ENCODE assay signal across 34 mouse cellular contexts in the genomic region with DNA sequence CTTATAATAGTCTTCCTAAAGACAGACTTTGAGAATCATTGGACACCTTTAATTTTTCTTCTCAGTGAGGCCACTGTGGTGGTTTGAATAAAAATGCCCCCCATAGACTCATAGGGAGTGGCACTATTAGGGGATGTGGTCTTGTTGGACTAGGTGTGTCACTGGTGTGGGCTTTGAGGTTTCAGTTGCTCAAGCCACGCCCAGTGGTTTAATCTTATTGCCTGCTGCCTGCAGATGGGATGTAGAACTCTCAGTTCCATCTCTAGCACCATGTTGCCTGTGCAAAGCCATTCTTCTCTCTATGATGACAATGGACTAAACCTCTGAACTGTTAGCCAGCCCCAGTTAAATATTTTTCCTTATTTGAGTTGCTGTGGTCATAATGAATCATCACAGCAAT. TPM values are rescaled to one million over a fixed set of nuclear protein-coding genes. Genes with fewer than 3 reads are reported as not detected.
DNase-seq lines count a peak whose midpoint lies in the region; ATAC-seq and TF ChIP-seq lines count a peak whose summit lies in the region.
"Had no signal": no experiment of that assay in that cellular context is flagged by ENCODE, and none has a peak within 500 bp of the region (broad histone marks: within the 10 kb centered on the region; RNA-seq: fewer than 3 reads in every experiment).

No protein-coding gene starts in this region.

- peaks cover 8 to 26% of the 10 kb centered on the region in 2 experiments for H3K4me1 ChIP-seq in liver, embryonic 14.5 days (replicated peaks; ENCODE audit: control insufficient read depth in 2 of 2, insufficient read depth in 2 of 2, low read length in 1 of 2)
- H3K4me1 ChIP-seq: hindbrain, embryonic 12.5 days; limb, embryonic 12.5 days; lung, embryonic 15.5 days had no signal

- no peaks in the 10 kb centered on the region for H3K9me3 ChIP-seq in liver, embryonic 14.5 days (ENCODE audit: control insufficient read depth, low read length)
- H3K9me3 ChIP-seq: hindbrain, embryonic 12.5 days; limb, embryonic 12.5 days; liver, embryonic 15.5 days; lung, embryonic 15.5 days had no signal

- no peak overlapping the region for H3K27ac ChIP-seq in liver, embryonic 14.5 days
- H3K27ac ChIP-seq: hindbrain, embryonic 12.5 days; layer of hippocampus, adult 2 months; left cerebral cortex, adult 2 months; limb, embryonic 12.5 days; liver, embryonic 15.5 days; lung, embryonic 15.5 days had no signal

- H3K4me2 ChIP-seq in liver, embryonic 14.5 days (ENCODE audit: low read depth) = no peak overlapping the region
- H3K4me2 ChIP-seq: heart, embryonic 11.5 days; hindbrain, embryonic 12.5 days; limb, embryonic 12.5 days; liver, embryonic 15.5 days; lung, embryonic 15.5 days had no signal

- 20% methylated on average over 1 of the region's 1 CpGs for WGBS in liver, embryonic 14.5 days (ENCODE audit: insufficient replicate concordance)

- DNase-seq in CD4-positive, CD25-positive, alpha-beta regulatory T cell, adult 2 months (ENCODE audit: low read depth, low spot score) = peak; percentile 25
- DNase-seq in induced T-regulatory cell, adult 2 months (ENCODE audit: low read depth) = peak; percentile 66
- DNase-seq in liver, embryonic 14.5 days (ENCODE audit: low read depth in 3 of 3, low spot score in 3 of 3) = no peak
- DNase-seq in splenic B cell, adult 2 months (ENCODE audit: low read depth, low spot score) = peak; percentile 24
- DNase-seq in layer of hippocampus, adult 11-12 months (ENCODE audit: low spot score) = no peak
- DNase-seq in retina, embryonic 14.5 days (ENCODE audit: low spot score) = no peak
- DNase-seq in frontal cortex, postnatal 14 days (ENCODE audit: low spot score in 2 of 2) = no peak
- DNase-seq: adrenal gland, adult 8-10 months; cerebellum, adult 9-10 months; cerebellum, postnatal 36 days; embryo, embryonic 11 days; forebrain, postnatal 0 days; gastrocnemius, postnatal 10 days; heart, adult 18-20 months; heart, postnatal 36 days; kidney, adult 9 months; kidney, postnatal 25 days; lung, postnatal 4 days; midbrain, embryonic 14.5 days; right cerebral cortex, postnatal 4 days; thymus, adult 2 months; thymus, postnatal 4 days had no signal

- H3K4me3 ChIP-seq in liver, embryonic 14.5 days (ENCODE audit: insufficient read depth in 1 of 2, low read depth in 2 of 2, low read length in 2 of 2) = no peak overlapping the region
- H3K4me3 ChIP-seq: erythroblast, embryonic 14.5 days; hindbrain, embryonic 12.5 days; layer of hippocampus, adult 2 months; left cerebral cortex, adult 2 months; limb, embryonic 12.5 days; liver, embryonic 15.5 days; lung, embryonic 15.5 days had no signal

- no peak for ATAC-seq in CD4-positive, CD25-positive, alpha-beta regulatory T cell, adult 4 months
- 0 out of 2 replicates have a peak, but pooled peaks have one; percentile 22 for ATAC-seq in liver, embryonic 14.5 days (ENCODE audit: insufficient read depth)
- ATAC-seq: forebrain, postnatal 0 days; intestine, postnatal 0 days had no signal

- H3K27me3 ChIP-seq in liver, embryonic 14.5 days (ENCODE audit: control insufficient read depth, insufficient read depth, low read length) = no peaks in the 10 kb centered on the region
- no peaks in the 10 kb centered on the region for H3K27me3 ChIP-seq in splenic B cell, adult 2 months (ENCODE audit: control insufficient read depth, insufficient read depth, low read length, poor library complexity, severe bottlenecking)
- H3K27me3 ChIP-seq: hindbrain, embryonic 12.5 days; limb, embryonic 12.5 days; liver, embryonic 15.5 days; lung, embryonic 15.5 days had no signal

- 0 out of 2 replicates have a peak, but pooled peaks have one; percentile 12 for TF ChIP-seq EP300 in liver, embryonic 14.5 days (IDR thresholded peaks at IDR 0.05; ENCODE audit: low read depth)

- no peak for TF ChIP-seq CTCF in liver, embryonic 14.5 days (IDR thresholded peaks at IDR 0.05; ENCODE audit: low read depth)

- H3K9ac ChIP-seq in liver, embryonic 14.5 days (replicated peaks) = no peak overlapping the region
- H3K9ac ChIP-seq: forebrain, postnatal 0 days; hindbrain, embryonic 12.5 days; limb, embryonic 12.5 days; liver, embryonic 15.5 days; lung, embryonic 15.5 days had no signal

- no peaks in the 10 kb centered on the region for H3K36me3 ChIP-seq in liver, embryonic 14.5 days (replicated peaks; ENCODE audit: control insufficient read depth, insufficient read depth, low read depth)
- H3K36me3 ChIP-seq in splenic B cell, adult 2 months (ENCODE audit: control insufficient read depth, insufficient read depth, low read length, poor library complexity, severe bottlenecking) = no peaks in the 10 kb centered on the region
- H3K36me3 ChIP-seq: hindbrain, embryonic 12.5 days; limb, embryonic 12.5 days; liver, embryonic 15.5 days; lung, embryonic 15.5 days had no signal

RNA-seq across cellular contexts. Expression of gene Cd48, which starts 4.1 kb away (rescaled TPM):
- 100 to 1,000 TPM; 451 to 548 TPM for polyA plus RNA-seq in CD4-positive, CD25-positive, alpha-beta regulatory T cell, adult 4 months (2017; shearing (Covaris generic))
- 5.1 and 5.6 TPM in 2 replicates for polyA plus RNA-seq in liver, embryonic 14.5 days (2012; rRNA removed)
- polyA plus RNA-seq in liver, embryonic 14.5 days (2014; fragmentation: Nextera tagmentation; extraction: Ambion mirVana) = 8.9 and 11.2 TPM in 2 replicates
- polyA plus RNA-seq: erythroblast, embryonic 14.5 days; forebrain, embryonic 11.5 days had no signal

RNA-seq across cellular contexts. Expression of gene Slamf7, which starts 24.9 kb away (rescaled TPM):
- 10 to 100 TPM; 12.5 to 13.1 TPM for polyA plus RNA-seq in CD4-positive, CD25-positive, alpha-beta regulatory T cell, adult 4 months (2017; shearing (Covaris generic))
- polyA plus RNA-seq in liver, embryonic 14.5 days (2012; rRNA removed) = 0.03 and 0.04 TPM in 2 replicates
- polyA plus RNA-seq in liver, embryonic 14.5 days (2014; fragmentation: Nextera tagmentation; extraction: Ambion mirVana) = 0.17 and 0.25 TPM in 2 replicates
- polyA plus RNA-seq: erythroblast, embryonic 14.5 days; forebrain, embryonic 11.5 days; forebrain, postnatal 0 days; heart, embryonic 11.5 days; hindbrain, embryonic 12.5 days; limb, embryonic 12.5 days; neural tube, embryonic 11.5 days had no signal

Comparison
In these comparisons a context has a peak if more than half of its experiments do, and no peak if none do; other contexts are left out.
1. DNase-seq: peak in CD4-positive, CD25-positive, alpha-beta regulatory T cell, adult 2 months (single experiment), induced T-regulatory cell, adult 2 months (single experiment) and splenic B cell, adult 2 months (single experiment); none in liver, embryonic 14.5 days (0 of 3), layer of hippocampus, adult 11-12 months (single experiment), retina, embryonic 14.5 days (single experiment) and frontal cortex, postnatal 14 days (0 of 2).
2. RNA of gene Cd48, which starts 4.1 kb away (polyA plus RNA-seq): 451 to 548 TPM in CD4-positive, CD25-positive, alpha-beta regulatory T cell, adult 4 months; 5.1 to 11.2 TPM in liver, embryonic 14.5 days; every median in the first group is over 10 times any median in the second.
3. RNA of gene Slamf7, which starts 24.9 kb away (polyA plus RNA-seq): 12.5 to 13.1 TPM in CD4-positive, CD25-positive, alpha-beta regulatory T cell, adult 4 months; 0.03 to 0.25 TPM in liver, embryonic 14.5 days; every median in the first group is over 10 times any median in the second.